Mouse (Mus musculus) left cerebral cortex, adult 18-20 months (tissue): ENCODE measurements around the gene Wnt2b. TPM values are rescaled to one million over a fixed set of nuclear protein-coding genes. Genes with fewer than 3 reads are reported as not detected.

Experiments
- DNase-seq, 2 experiments: peaks; one replicate each; pipeline ENCODE4 v3.0.0; 2021 to 2022; ENCODE audit warnings: low spot score in 2 of 2, mixed read lengths in 1 of 2
- long read RNA-seq, 2 experiments: library from polyadenylated mRNA; stranded (forward); transcript quantifications; one replicate each; pipeline ENCODE4 v2.0.0; 2021
- total RNA-seq, 2 experiments: library from RNA; stranded (reverse); gene quantifications; 2 replicates each; pipeline ENCODE4 v1.2.3; 2021

The Wnt2b gene
- total RNA-seq, result 1 to 10 TPM; 2.4 to 3.2 TPM
- long read RNA-seq, experiment 1, result 0 reads
- long read RNA-seq, experiment 2, result 0 reads

- no peak for DNase-seq
Observed at GRCm38 (mm10) chr3:104961066-104962059, at the start of gene Wnt2b. Gene Wnt2b, minus strand, starts transcription at chr3:104961921.

GRCm38 (mm10) chr3:105010681-105011339 lies 49.1 kb upstream of the Wnt2b start:
- DNase-seq, result no peak

- no peak for DNase-seq
Observed at GRCm38 (mm10) chr3:105008070-105008469, 46.3 kb upstream of the Wnt2b start.

- no peak for DNase-seq
Observed at GRCm38 (mm10) chr3:105006101-105006500, 44.4 kb upstream of the Wnt2b start.

- no peak for DNase-seq
Observed at GRCm38 (mm10) chr3:105005561-105006065, 43.9 kb upstream of the Wnt2b start.

GRCm38 (mm10) chr3:105005011-105005410 lies 43.3 kb upstream of the Wnt2b start:
- no peak for DNase-seq

- DNase-seq, result peak; percentile 54 to 75
Observed at GRCm38 (mm10) chr3:105003960-105004463, 42.3 kb upstream of the Wnt2b start.

GRCm38 (mm10) chr3:105001374-105001773 lies 39.7 kb upstream of the Wnt2b start:
- no peak for DNase-seq

- DNase-seq, result no peak
Observed at GRCm38 (mm10) chr3:105000561-105000960, 38.8 kb upstream of the Wnt2b start.

GRCm38 (mm10) chr3:104997563-104997962 lies 35.8 kb upstream of the Wnt2b start:
- no peak for DNase-seq

GRCm38 (mm10) chr3:104995707-104996106 lies 34.0 kb upstream of the Wnt2b start:
- no peak for DNase-seq

- DNase-seq, result no peak
Observed at GRCm38 (mm10) chr3:104994415-104994841, 32.7 kb upstream of the Wnt2b start.

- peak; percentile 46 to 49 for DNase-seq
Observed at GRCm38 (mm10) chr3:104993800-104994199, 32.1 kb upstream of the Wnt2b start.

GRCm38 (mm10) chr3:104992709-104993388 lies 31.1 kb upstream of the Wnt2b start:
- peak; percentile 93 to 96 for DNase-seq

GRCm38 (mm10) chr3:104991703-104992102 lies 30.0 kb upstream of the Wnt2b start:
- DNase-seq, result no peak

- no peak for DNase-seq
Observed at GRCm38 (mm10) chr3:104987884-104988283, 26.2 kb upstream of the Wnt2b start.

- DNase-seq, result no peak
Observed at GRCm38 (mm10) chr3:104979735-104980134, 18.0 kb upstream of the Wnt2b start.

- DNase-seq, result peak; percentile 92
Observed at GRCm38 (mm10) chr3:104967548-104968300, 6.0 kb upstream of the Wnt2b start.

- DNase-seq, result no peak
Observed at GRCm38 (mm10) chr3:104965991-104966554, 4.4 kb upstream of the Wnt2b start.
